ENCODE assay signal across 11 mouse cellular contexts in the genomic region with DNA sequence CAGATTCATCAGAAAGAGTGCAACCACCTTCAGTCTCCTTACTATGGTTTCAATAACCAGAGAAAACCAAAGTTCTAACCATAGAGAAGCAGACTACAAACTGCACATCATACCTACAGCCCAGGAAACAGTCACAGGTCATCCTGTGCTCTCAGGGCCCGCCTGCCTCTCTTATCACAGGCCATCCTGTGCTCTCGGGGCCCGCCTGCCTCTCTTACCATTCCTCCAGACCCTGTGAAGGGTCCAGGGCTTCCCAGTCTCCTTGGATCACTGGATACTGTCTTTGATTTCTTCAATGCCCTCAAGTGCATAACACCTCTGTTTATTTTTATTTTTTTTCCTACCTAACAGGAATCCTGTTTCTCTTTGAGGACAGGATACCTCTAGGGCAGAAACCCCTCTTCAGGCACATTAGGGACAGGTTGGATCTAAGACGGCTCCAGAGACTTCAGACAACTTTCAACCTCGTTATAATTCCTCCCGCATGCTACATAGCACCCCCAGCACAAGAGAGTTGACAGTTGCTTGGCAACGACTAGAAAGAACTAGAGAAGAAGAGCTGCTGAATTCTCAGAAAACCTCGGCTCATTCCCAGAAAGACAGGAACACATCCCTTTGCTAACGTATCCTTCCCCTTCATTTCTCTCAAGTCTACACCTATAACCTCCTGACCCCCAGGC.
DNase-seq lines count a peak whose midpoint lies in the region; ATAC-seq and TF ChIP-seq lines count a peak whose summit lies in the region.
"Had no signal": no experiment of that assay in that cellular context is flagged by ENCODE, and none has a peak within 500 bp of the region (broad histone marks: within the 10 kb centered on the region; RNA-seq: fewer than 3 reads in every experiment).

No protein-coding gene starts in this region.

- no peak for ATAC-seq in intestine, embryonic 14.5 days (replicated peaks; ENCODE audit: low FRiP score, low TSS enrichment, low read depth)
- no peak for ATAC-seq in intestine, embryonic 15.5 days
- 0 out of 2 replicates have a peak, but pooled peaks have one; percentile 56 for ATAC-seq in hindbrain, embryonic 12.5 days (ENCODE audit: low FRiP score)
- peak; percentile 87 for ATAC-seq in midbrain, embryonic 13.5 days
- ATAC-seq in stomach, postnatal 0 days (ENCODE audit: low FRiP score, low TSS enrichment), result no peak

- TF ChIP-seq EP300 in stomach, postnatal 0 days (optimal IDR thresholded peaks at IDR 0.05), result no peak

- no peak overlapping the region for H3K9ac ChIP-seq in intestine, embryonic 14.5 days (ENCODE audit: low read length)
- H3K9ac ChIP-seq in intestine, embryonic 15.5 days, result no peak overlapping the region
- no peak overlapping the region for H3K9ac ChIP-seq in hindbrain, embryonic 12.5 days
- no peak overlapping the region for H3K9ac ChIP-seq in midbrain, embryonic 13.5 days (replicated peaks)
- no peak overlapping the region for H3K9ac ChIP-seq in stomach, postnatal 0 days (ENCODE audit: low read length)

- H3K36me3 ChIP-seq in intestine, embryonic 14.5 days (ENCODE audit: control insufficient read depth, insufficient read depth, low read length), result no peaks in the 10 kb centered on the region
- H3K36me3 ChIP-seq in intestine, embryonic 15.5 days, result no peaks in the 10 kb centered on the region
- no peaks in the 10 kb centered on the region for H3K36me3 ChIP-seq in hindbrain, embryonic 12.5 days
- no peaks in the 10 kb centered on the region for H3K36me3 ChIP-seq in midbrain, embryonic 13.5 days
- H3K36me3 ChIP-seq in stomach, postnatal 0 days (ENCODE audit: control insufficient read depth, insufficient read depth, low read length), result no peaks in the 10 kb centered on the region

- no peaks in the 10 kb centered on the region for H3K4me1 ChIP-seq in intestine, embryonic 14.5 days (replicated peaks; ENCODE audit: control insufficient read depth, insufficient read depth, low read length)
- no peaks in the 10 kb centered on the region for H3K4me1 ChIP-seq in intestine, embryonic 15.5 days (replicated peaks)
- H3K4me1 ChIP-seq in cortical plate, adult 2 months (ENCODE audit: control insufficient read depth, insufficient read depth, low read length), result peaks cover 5% of the 10 kb centered on the region; the same call in 1 of the 2 replicates
- peaks cover 23% of the 10 kb centered on the region for H3K4me1 ChIP-seq in hindbrain, embryonic 12.5 days
- peaks cover 31% of the 10 kb centered on the region for H3K4me1 ChIP-seq in midbrain, embryonic 13.5 days (replicated peaks)
- no peaks in the 10 kb centered on the region for H3K4me1 ChIP-seq in stomach, postnatal 0 days (replicated peaks; ENCODE audit: control insufficient read depth, insufficient read depth)

- 56% methylated on average over 9 of the region's 9 CpGs for WGBS in intestine, embryonic 14.5 days
- 51% methylated on average over 9 of the region's 9 CpGs for WGBS in intestine, embryonic 15.5 days
- WGBS in hindbrain, embryonic 12.5 days, result 42% methylated on average over 9 of the region's 9 CpGs
- 32% methylated on average over 9 of the region's 9 CpGs for WGBS in midbrain, embryonic 13.5 days
- 47% methylated on average over 9 of the region's 9 CpGs for WGBS in stomach, postnatal 0 days

- TF ChIP-seq CTCF in cortical plate, adult 2 months (IDR thresholded peaks at IDR 0.05; ENCODE audit: extremely low read depth, insufficient read depth, low read length), result no peak
- TF ChIP-seq CTCF in stomach, postnatal 0 days (IDR thresholded peaks at IDR 0.05; ENCODE audit: low read depth), result no peak

- TF ChIP-seq POLR2A in cortical plate, adult 2 months (IDR thresholded peaks at IDR 0.05; ENCODE audit: extremely low read depth, insufficient read depth, low read length), result no peak

- no peak overlapping the region for H3K4me3 ChIP-seq in intestine, embryonic 14.5 days (ENCODE audit: low read depth, low read length)
- no peak overlapping the region for H3K4me3 ChIP-seq in intestine, embryonic 15.5 days (replicated peaks)
- no peak overlapping the region for H3K4me3 ChIP-seq in cortical plate, adult 2 months (ENCODE audit: insufficient read depth, low read length)
- no peak overlapping the region for H3K4me3 ChIP-seq in hindbrain, embryonic 12.5 days
- no peak overlapping the region for H3K4me3 ChIP-seq in midbrain, embryonic 13.5 days (replicated peaks)
- H3K4me3 ChIP-seq in stomach, postnatal 0 days (ENCODE audit: low read depth, low read length), result no peak overlapping the region

- no peaks in the 10 kb centered on the region for H3K9me3 ChIP-seq in intestine, embryonic 14.5 days (ENCODE audit: control insufficient read depth, low read length)
- H3K9me3 ChIP-seq in intestine, embryonic 15.5 days, result no peaks in the 10 kb centered on the region
- no peaks in the 10 kb centered on the region for H3K9me3 ChIP-seq in hindbrain, embryonic 12.5 days (replicated peaks)
- H3K9me3 ChIP-seq in midbrain, embryonic 13.5 days, result no peaks in the 10 kb centered on the region
- no peaks in the 10 kb centered on the region for H3K9me3 ChIP-seq in stomach, postnatal 0 days (ENCODE audit: control insufficient read depth, low read length)

- peak; percentile 41 for DNase-seq in intestine, embryonic 14.5 days (ENCODE audit: low spot score)
- no peak for DNase-seq in adipocyte (ENCODE audit: low spot score)
- DNase-seq in stomach, postnatal 0 days (ENCODE audit: low spot score), result no peak
- no peak for DNase-seq in heart, adult 8-10 months (ENCODE audit: low spot score)
- DNase-seq: cerebellum, adult 11 months; kidney, postnatal 14 days; thymus, adult 18-20 months had no signal

- H3K27ac ChIP-seq in intestine, embryonic 14.5 days (ENCODE audit: low read depth), result no peak overlapping the region
- no peak overlapping the region for H3K27ac ChIP-seq in intestine, embryonic 15.5 days
- peak overlapping the region; percentile 81 for H3K27ac ChIP-seq in cortical plate, adult 2 months (ENCODE audit: insufficient read depth, low read length)
- H3K27ac ChIP-seq in hindbrain, embryonic 12.5 days, result 0 out of 2 replicates have a peak overlapping the region, but pooled peaks have one; percentile 30
- H3K27ac ChIP-seq in midbrain, embryonic 13.5 days, result peak overlapping the region; percentile 67
- H3K27ac ChIP-seq in stomach, postnatal 0 days (replicated peaks), result no peak overlapping the region

- no peak overlapping the region for H3K4me2 ChIP-seq in intestine, embryonic 14.5 days (ENCODE audit: low read length)
- H3K4me2 ChIP-seq in intestine, embryonic 15.5 days (replicated peaks), result no peak overlapping the region
- no peak overlapping the region for H3K4me2 ChIP-seq in hindbrain, embryonic 12.5 days (replicated peaks)
- no peak overlapping the region for H3K4me2 ChIP-seq in midbrain, embryonic 13.5 days (replicated peaks)
- H3K4me2 ChIP-seq in stomach, postnatal 0 days (replicated peaks; ENCODE audit: low read depth), result no peak overlapping the region

- H3K27me3 ChIP-seq in intestine, embryonic 14.5 days (replicated peaks; ENCODE audit: control insufficient read depth, insufficient read depth, low read length), result no peaks in the 10 kb centered on the region
- no peaks in the 10 kb centered on the region for H3K27me3 ChIP-seq in intestine, embryonic 15.5 days (replicated peaks)
- no peaks in the 10 kb centered on the region for H3K27me3 ChIP-seq in hindbrain, embryonic 12.5 days
- H3K27me3 ChIP-seq in midbrain, embryonic 13.5 days, result no peaks in the 10 kb centered on the region
- H3K27me3 ChIP-seq in stomach, postnatal 0 days (ENCODE audit: control insufficient read depth, insufficient read depth, low read length), result no peaks in the 10 kb centered on the region

Comparison
In these comparisons a context has a peak if more than half of its experiments do, and no peak if none do; other contexts are left out.
1. ATAC-seq: peak in hindbrain, embryonic 12.5 days (single experiment) and midbrain, embryonic 13.5 days (single experiment); none in intestine, embryonic 14.5 days (single experiment), intestine, embryonic 15.5 days (single experiment) and stomach, postnatal 0 days (single experiment).
2. H3K27ac ChIP-seq: peak in cortical plate, adult 2 months (single experiment), hindbrain, embryonic 12.5 days (single experiment) and midbrain, embryonic 13.5 days (single experiment); none in intestine, embryonic 14.5 days (single experiment), intestine, embryonic 15.5 days (single experiment) and stomach, postnatal 0 days (single experiment).